Mouse (Mus musculus) stomach, embryonic 14.5 days (tissue): Measurements from ENCODE around the gene Gatb. TPM values are rescaled to one million over a fixed set of nuclear protein-coding genes. Genes with fewer than 3 reads are reported as not detected.

Experiments used
- ATAC-seq: fragments of 200-750 bp; cut with Nextera tagmentation; 2 replicates; pipeline ENCODE4 v1.8.0; 2017; ENCODE audit warnings: low read depth, moderate TSS enrichment; ENCODE audit not compliant: insufficient number of reproducible peaks, insufficient read depth, low FRiP score
- H3K27ac ChIP-seq: fragments of 300-500 bp; sonication (generic); 2 replicates; pipeline ENCODE4 v1.5.1; 2014; ENCODE audit warnings: mild to moderate bottlenecking, low read length, moderate library complexity, mixed read lengths
- H3K27me3 ChIP-seq: fragments of 300-500 bp; sonication (generic); 2 replicates; pipeline ENCODE4 v1.6.1; 2014; ENCODE audit warnings: low read length, control low read depth, mixed read lengths; ENCODE audit not compliant: control insufficient read depth, insufficient read depth
- H3K36me3 ChIP-seq: fragments of 300-500 bp; sonication (generic); 2 replicates; pipeline ENCODE4 v1.6.1; 2014; ENCODE audit warnings: mild to moderate bottlenecking, control low read depth, low read length, moderate library complexity, mixed read lengths; ENCODE audit not compliant: control insufficient read depth, insufficient read depth
- H3K4me1 ChIP-seq: fragments of 300-500 bp; sonication (generic); 2 replicates; pipeline ENCODE4 v1.6.1; 2014; ENCODE audit warnings: low read length, control low read depth, mixed read lengths; ENCODE audit not compliant: control insufficient read depth, insufficient read depth
- H3K4me2 ChIP-seq: fragments of 300-500 bp; sonication (generic); replicated peaks from 2 replicates; pipeline ENCODE4 v1.6.1; 2014; ENCODE audit warnings: low read depth, low read length, control low read depth
- H3K4me3 ChIP-seq: fragments of 300-500 bp; sonication (generic); 2 replicates; pipeline ENCODE4 v1.5.1; 2014; ENCODE audit warnings: low read depth, low read length, control low read depth
- H3K9ac ChIP-seq: fragments of 300-500 bp; sonication (generic); replicated peaks from 2 replicates; pipeline ENCODE4 v1.6.1; 2014; ENCODE audit warnings: low read depth, mild to moderate bottlenecking, control low read depth, low read length, moderate library complexity, mixed read lengths
- H3K9me3 ChIP-seq: fragments of 300-500 bp; sonication (generic); 2 replicates; pipeline ENCODE4 v1.6.1; 2016; ENCODE audit warnings: low read depth, low read length, control low read depth; ENCODE audit not compliant: control insufficient read depth
- WGBS: fragments of 180-500 bp; shearing (Covaris S2); extraction: QIAGEN DNeasy Blood & Tissue Kit; methylation state at CpG from one replicate; pipeline ENCODE4 v1.1.7; 2014; 5-methylcytosine and 5-hydroxymethylcytosine counted together
- polyA plus RNA-seq: library from polyadenylated mRNA; unstranded; fragments of >200 nt; fragmentation: Nextera tagmentation; extraction: Ambion mirVana; gene quantifications from 2 replicates; pipeline ENCODE4 v1.2.1, GENCODE M21; 2014

Gene Gatb
- polyA plus RNA-seq, 1 experiment from 2014 or later = 24.6 TPM

DNA sequence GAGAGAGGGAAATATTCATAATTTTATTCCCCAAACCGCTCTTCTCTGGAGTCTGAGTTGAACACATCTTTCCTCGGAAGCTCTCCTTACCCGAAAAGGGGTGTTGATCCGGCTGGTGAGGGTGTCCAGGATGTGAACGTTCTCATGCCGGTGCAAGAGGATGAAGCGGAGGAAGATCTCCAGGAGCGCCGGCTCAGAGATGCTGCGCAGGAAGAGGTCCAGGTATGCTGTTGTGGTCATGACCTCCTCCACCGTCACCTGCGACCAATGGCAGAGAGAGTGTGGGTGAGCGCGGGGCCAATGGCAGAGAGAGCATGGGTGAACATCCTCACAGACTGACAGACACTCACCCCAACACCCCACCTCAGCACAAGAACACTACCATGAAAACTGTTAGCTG lies 114.4 kb downstream of the Gatb start:
- Histone ChIP-seq H3K9me3 (no peaks in the 10 kb centered on the region), H3K4me3 (no peak overlapping the region), H3K27ac (no peak overlapping the region), H3K4me1 (no peaks in the 10 kb centered on the region), H3K9ac (no peak overlapping the region), H3K36me3 (no peaks in the 10 kb centered on the region), H3K4me2 (no peak overlapping the region), H3K27me3 (no peaks in the 10 kb centered on the region)
- 93% methylated on average over 14 of the region's 14 CpGs for WGBS
- ATAC-seq = no peak

DNA sequence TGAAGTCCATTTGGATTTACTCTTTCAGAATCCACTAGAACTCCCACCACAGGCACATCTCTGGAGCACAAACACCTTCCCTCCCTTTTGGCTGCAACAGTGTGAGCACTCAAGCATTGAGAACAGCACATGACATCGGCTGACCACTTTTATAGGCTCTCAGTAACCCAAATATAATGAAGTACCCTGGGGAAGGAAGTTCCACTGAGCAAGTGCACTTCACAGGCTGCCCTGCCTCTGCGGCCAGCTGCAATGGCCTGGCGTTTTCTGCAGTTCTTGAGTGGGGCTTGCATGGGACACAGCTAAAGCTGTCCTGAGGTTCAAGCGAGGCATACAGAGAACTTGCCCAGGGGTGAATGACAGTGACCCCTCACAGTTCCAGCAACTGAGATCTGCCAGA lies 117.2 kb downstream of the Gatb start:
- no peak for ATAC-seq
- no peaks in the 10 kb centered on the region for H3K27me3 ChIP-seq
- H3K36me3 ChIP-seq = no peaks in the 10 kb centered on the region
- H3K4me1 ChIP-seq = no peaks in the 10 kb centered on the region
- 77% methylated on average over 4 of the region's 4 CpGs for WGBS
- no peaks in the 10 kb centered on the region for H3K9me3 ChIP-seq
- H3K9ac ChIP-seq = no peak overlapping the region
- H3K27ac ChIP-seq = no peak overlapping the region
- H3K4me2 ChIP-seq = no peak overlapping the region
- no peak overlapping the region for H3K4me3 ChIP-seq

DNA sequence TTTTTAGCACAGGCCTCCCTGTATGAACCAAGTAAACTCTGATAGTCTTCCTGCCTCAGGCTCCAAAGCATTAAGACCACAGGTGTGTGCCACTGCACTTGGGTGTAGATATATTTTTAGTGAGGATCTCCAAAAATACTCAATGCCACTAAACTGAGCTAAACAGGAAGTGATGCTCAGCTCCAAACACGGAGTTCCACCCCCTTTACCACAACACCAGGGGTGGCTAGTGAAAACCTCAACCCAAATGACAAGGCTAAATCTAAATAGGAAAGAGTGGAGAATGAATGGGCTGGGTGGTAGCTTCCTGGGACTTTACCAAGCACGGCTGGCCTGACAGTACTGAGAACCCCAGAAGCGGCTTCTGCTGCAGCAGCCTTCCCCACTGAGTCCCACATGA lies 119.1 kb downstream of the Gatb start:
- Histone ChIP-seq H3K9me3 (no peaks in the 10 kb centered on the region), H3K4me1 (no peaks in the 10 kb centered on the region), H3K27me3 (no peaks in the 10 kb centered on the region), H3K4me2 (no peak overlapping the region), H3K36me3 (no peaks in the 10 kb centered on the region), H3K9ac (no peak overlapping the region), H3K27ac (no peak overlapping the region), H3K4me3 (no peak overlapping the region)
- WGBS = 64% methylated on average over 3 of the region's 3 CpGs
- ATAC-seq = no peak

DNA sequence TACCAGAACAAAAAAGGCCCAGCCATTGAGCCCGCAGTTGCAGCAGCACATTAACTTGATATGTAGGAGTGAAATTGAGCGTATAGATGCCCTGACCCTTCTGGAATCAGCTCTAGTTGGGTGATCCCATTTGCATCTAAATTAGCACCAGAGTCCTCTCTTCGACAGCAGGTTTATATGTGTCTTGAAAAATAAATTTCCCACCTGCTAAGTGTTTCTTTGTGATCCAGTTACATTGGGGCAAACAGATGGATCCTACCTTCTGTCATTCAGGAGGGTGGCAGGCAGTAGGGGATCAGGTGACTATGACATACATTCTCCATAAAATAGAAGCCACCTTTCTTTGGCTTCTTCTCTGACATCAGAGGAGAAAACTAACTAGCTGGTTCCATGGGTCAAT lies 121.1 kb downstream of the Gatb start:
- H3K4me3 ChIP-seq = no peak overlapping the region
- no peaks in the 10 kb centered on the region for H3K27me3 ChIP-seq
- H3K4me1 ChIP-seq = no peaks in the 10 kb centered on the region
- 80% methylated on average over 3 of the region's 3 CpGs for WGBS
- ATAC-seq = no peak
- H3K36me3 ChIP-seq = no peaks in the 10 kb centered on the region
- H3K9me3 ChIP-seq = no peaks in the 10 kb centered on the region
- no peak overlapping the region for H3K4me2 ChIP-seq
- no peak overlapping the region for H3K9ac ChIP-seq
- H3K27ac ChIP-seq = no peak overlapping the region

DNA sequence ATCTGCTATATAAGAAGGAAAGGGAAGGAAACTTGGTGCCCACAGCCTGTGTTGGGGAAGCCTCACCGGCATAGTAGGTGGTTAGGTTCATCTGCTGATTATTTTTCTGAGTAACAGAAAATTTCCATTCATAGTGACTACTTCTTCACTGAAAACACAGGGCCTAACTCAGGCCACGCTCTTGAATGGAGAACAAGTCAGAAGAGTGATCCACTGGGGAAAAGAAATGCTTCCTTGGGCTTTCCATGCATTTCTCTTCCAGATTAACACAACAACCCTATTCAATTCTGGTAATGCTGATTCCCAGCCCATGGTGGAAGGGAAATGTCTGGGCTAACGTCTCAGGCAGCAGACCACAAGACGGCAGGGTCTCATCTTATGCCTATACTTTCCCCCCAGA lies 124.6 kb downstream of the Gatb start:
- H3K36me3 ChIP-seq = no peaks in the 10 kb centered on the region
- no peak overlapping the region for H3K27ac ChIP-seq
- no peak overlapping the region for H3K9ac ChIP-seq
- H3K4me2 ChIP-seq = no peak overlapping the region
- no peaks in the 10 kb centered on the region for H3K9me3 ChIP-seq
- H3K4me1 ChIP-seq = no peaks in the 10 kb centered on the region
- no peak overlapping the region for H3K4me3 ChIP-seq
- WGBS = 81% methylated on average over 4 of the region's 4 CpGs
- no peak for ATAC-seq
- no peaks in the 10 kb centered on the region for H3K27me3 ChIP-seq

DNA sequence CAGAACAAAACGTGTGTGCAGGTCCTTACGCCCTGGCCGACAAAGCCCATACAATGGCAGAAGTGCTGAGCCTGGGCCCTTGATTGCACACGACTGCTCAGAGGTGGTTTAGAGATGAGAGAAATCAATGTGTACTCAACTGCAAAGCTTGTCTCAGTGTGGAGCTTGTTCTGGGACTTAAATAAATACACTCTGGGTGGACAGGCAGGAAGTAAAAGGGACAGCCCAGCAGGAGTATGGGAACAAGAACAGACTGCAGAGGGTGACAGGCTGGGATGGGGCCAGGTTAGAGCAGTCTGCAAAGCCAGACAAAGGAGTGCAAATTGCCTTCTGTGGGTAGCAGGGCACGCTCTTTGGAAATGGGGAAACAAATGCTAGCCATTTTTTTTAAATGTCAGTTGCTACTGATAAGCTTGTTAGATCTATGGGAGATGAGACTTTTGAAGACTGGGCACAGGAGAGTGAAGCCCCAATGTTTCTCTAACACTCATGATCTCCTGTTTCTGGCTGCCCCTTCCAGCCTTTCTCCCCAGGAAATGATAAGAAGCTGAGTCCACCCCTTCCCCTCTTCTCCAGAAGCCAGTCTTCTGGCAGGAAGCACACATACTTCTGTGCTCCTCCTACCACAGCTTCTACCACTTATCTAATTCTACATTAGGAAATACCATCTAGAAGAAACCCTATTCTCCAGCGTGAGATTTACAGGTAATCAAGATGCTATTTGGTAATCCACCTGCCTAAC lies 129.4 kb downstream of the Gatb start:
- WGBS = 48% methylated on average over 6 of the region's 6 CpGs
- H3K4me3 ChIP-seq = no peak overlapping the region
- H3K4me1 ChIP-seq = no peaks in the 10 kb centered on the region
- no peak overlapping the region for H3K9ac ChIP-seq
- H3K36me3 ChIP-seq = no peaks in the 10 kb centered on the region
- no peak overlapping the region for H3K4me2 ChIP-seq
- H3K9me3 ChIP-seq = no peaks in the 10 kb centered on the region
- no peaks in the 10 kb centered on the region for H3K27me3 ChIP-seq
- ATAC-seq = 0 out of 2 replicates have a peak, but pooled peaks have one; percentile 67
- H3K27ac ChIP-seq = no peak overlapping the region

Other genes with a start within 250 kb of the Gatb start
- gene Fam160a1, start 243.2 kb downstream of the Gatb start, polyA plus RNA-seq = 3.8 and 4.3 TPM in 2 replicates